Mouse (Mus musculus): ENCODE measurements around the gene Ccdc60. TPM values are rescaled to one million over a fixed set of nuclear protein-coding genes. Genes with fewer than 3 reads are reported as not detected.

Ccdc60 gene
- total and polyA plus RNA-seq, 3 experiments: not detected

DNA sequence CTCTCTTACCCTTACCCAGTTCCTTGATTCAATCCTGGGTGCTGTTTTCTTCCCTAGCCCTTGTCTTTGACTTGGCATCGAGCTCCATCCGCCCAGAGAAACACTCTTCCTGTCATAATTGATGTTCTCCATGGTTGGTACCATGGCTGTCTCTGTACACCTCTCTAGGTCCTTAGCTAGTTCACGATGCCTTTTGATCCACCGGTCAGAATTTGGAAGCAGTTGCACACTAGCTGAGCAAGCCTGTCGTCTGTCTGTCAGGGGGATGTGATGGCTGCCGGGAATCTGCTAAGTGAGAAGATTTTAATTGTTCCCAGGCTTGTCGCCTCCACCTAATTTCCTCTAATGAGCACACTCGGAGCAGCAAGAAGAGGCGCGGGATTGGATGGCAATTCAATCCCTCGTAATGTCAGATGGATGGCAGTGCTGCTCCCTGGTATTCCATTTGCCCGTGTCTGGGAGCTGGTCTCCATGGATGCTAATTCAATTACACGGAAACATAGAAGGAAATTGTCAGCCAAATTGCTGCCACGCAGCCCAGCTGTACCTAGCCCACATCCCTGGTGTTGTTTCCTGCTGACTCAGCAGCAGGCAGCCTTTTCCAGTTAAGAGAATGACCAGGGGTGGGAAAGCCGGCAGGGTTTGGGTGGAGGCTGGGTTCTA, 33.7 kb upstream of the Ccdc60 start:
- no peak overlapping the region for H3K4me3 ChIP-seq (ENCODE audit: control insufficient read depth in 1 of 2, insufficient read depth in 1 of 2, low read depth in 2 of 2, low read length in 2 of 2)
- no peaks in the 10 kb centered on the region for H3K27me3 ChIP-seq (ENCODE audit: control insufficient read depth in 1 of 2, insufficient read depth in 2 of 2, low read length in 2 of 2)
- H3K79me2 ChIP-seq (ENCODE audit: control insufficient read depth, insufficient read depth, low read length, poor library complexity): no peaks in the 10 kb centered on the region
- no peaks in the 10 kb centered on the region; the same call in 1 of the 2 replicates for H3K9me3 ChIP-seq (replicated peaks; ENCODE audit: insufficient read depth, low read length)
- no peak for TF ChIP-seq NRF1 (IDR thresholded peaks at IDR 0.05; ENCODE audit: insufficient read depth, low read depth, low read length, poor library complexity, severe bottlenecking)
- TF ChIP-seq POLR2AphosphoS5 (IDR thresholded peaks at IDR 0.05; ENCODE audit: borderline replicate concordance, low read depth, low read length): no peak
- no peak for TF ChIP-seq ZC3H11A (IDR thresholded peaks at IDR 0.05; ENCODE audit: low read depth, low read length)
- TF ChIP-seq E2F4 (IDR thresholded peaks at IDR 0.05; ENCODE audit: borderline replicate concordance, low read depth, low read length): no peak
- no peak for TF ChIP-seq UBTF (IDR thresholded peaks at IDR 0.05; ENCODE audit: borderline replicate concordance, insufficient read depth, low read depth, low read length)
- no peak for TF ChIP-seq CHD1 (IDR thresholded peaks at IDR 0.05; ENCODE audit: low read depth, low read length)
- no peak for TF ChIP-seq USF2 (IDR thresholded peaks at IDR 0.05; ENCODE audit: borderline replicate concordance in 1 of 2, insufficient read depth in 1 of 2, low read depth in 1 of 2, low read length in 2 of 2)
- TF ChIP-seq CTCF (IDR thresholded peaks at IDR 0.05 in 2 of 3, conservative IDR thresholded peaks at IDR 0.05 in 1 of 3; ENCODE audit: control insufficient read depth in 1 of 3, insufficient read depth in 1 of 3, low read depth in 2 of 3, low read length in 3 of 3, poor library complexity in 1 of 3, severe bottlenecking in 1 of 3): no peak
- no peak for DNase-seq (ENCODE audit: low read depth, low spot score)
- no peaks in the 10 kb centered on the region for H3K4me1 ChIP-seq (ENCODE audit: control insufficient read depth in 1 of 2, insufficient read depth in 2 of 2, low read length in 2 of 2)
- no peak overlapping the region for H3K27ac ChIP-seq (ENCODE audit: control insufficient read depth, low read depth, low read length)
- no peak overlapping the region for H3K9ac ChIP-seq (ENCODE audit: control insufficient read depth, low read depth, low read length, poor library complexity, severe bottlenecking)
- H3K36me3 ChIP-seq (ENCODE audit: control insufficient read depth in 1 of 2, insufficient read depth in 2 of 2, low read length in 2 of 2): no peaks in the 10 kb centered on the region

DNA sequence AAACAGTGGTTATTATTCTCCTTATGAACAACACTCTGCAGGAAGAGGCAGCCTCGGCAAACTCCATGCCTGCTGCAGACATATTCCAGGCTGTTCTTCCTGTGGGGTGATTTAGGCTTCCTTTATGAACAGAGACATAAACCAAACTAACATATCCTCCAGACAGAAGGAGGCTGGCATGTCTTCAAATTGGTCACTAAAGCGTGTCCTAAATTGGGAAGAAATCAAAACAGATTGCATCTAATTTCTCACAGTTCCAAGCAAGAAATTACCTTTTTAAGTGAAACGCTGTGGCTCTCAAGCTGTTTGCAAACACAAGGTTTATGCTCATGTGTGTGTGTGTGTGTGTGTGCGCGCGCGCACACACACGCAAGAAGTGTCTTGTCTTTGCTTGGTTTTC, 24.9 kb upstream of the Ccdc60 start:
- H3K79me2 ChIP-seq (ENCODE audit: control insufficient read depth, insufficient read depth, low read length, poor library complexity): no peaks in the 10 kb centered on the region
- TF ChIP-seq CHD2 (IDR thresholded peaks at IDR 0.05; ENCODE audit: low read length): no peak
- no peak for TF ChIP-seq GATA1 (IDR thresholded peaks at IDR 0.05; ENCODE audit: low read depth, low read length)
- no peak for TF ChIP-seq MEF2A (IDR thresholded peaks at IDR 0.05; ENCODE audit: extremely low read depth, insufficient replicate concordance, low read depth, low read length, poor library complexity, severe bottlenecking)
- TF ChIP-seq ELF1 (IDR thresholded peaks at IDR 0.05; ENCODE audit: low read depth, low read length): no peak
- no peak for TF ChIP-seq MXI1 (IDR thresholded peaks at IDR 0.05; ENCODE audit: low read depth, low read length)
- TF ChIP-seq POLR2AphosphoS2 (IDR thresholded peaks at IDR 0.05; ENCODE audit: low read length): no peak
- TF ChIP-seq TBP (IDR thresholded peaks at IDR 0.05; ENCODE audit: low read depth, low read length): no peak
- no peaks in the 10 kb centered on the region for H3K36me3 ChIP-seq (ENCODE audit: control insufficient read depth in 1 of 2, insufficient read depth in 2 of 2, low read length in 2 of 2)
- H3K4me1 ChIP-seq (ENCODE audit: control insufficient read depth in 1 of 2, insufficient read depth in 2 of 2, low read length in 2 of 2): no peaks in the 10 kb centered on the region
- no peak overlapping the region for H3K27ac ChIP-seq (ENCODE audit: control insufficient read depth, low read depth, low read length)
- H3K9ac ChIP-seq (ENCODE audit: control insufficient read depth, low read depth, low read length, poor library complexity, severe bottlenecking): no peak overlapping the region
- no peak overlapping the region for H3K4me3 ChIP-seq (ENCODE audit: control insufficient read depth in 1 of 2, insufficient read depth in 1 of 2, low read depth in 2 of 2, low read length in 2 of 2)
- no peaks in the 10 kb centered on the region for H3K27me3 ChIP-seq (ENCODE audit: control insufficient read depth in 1 of 2, insufficient read depth in 2 of 2, low read length in 2 of 2)
- no peak for DNase-seq (ENCODE audit: low read depth, low spot score)
- H3K9me3 ChIP-seq (replicated peaks; ENCODE audit: insufficient read depth, low read length): no peaks in the 10 kb centered on the region

Data from MEL (cell line).